Mouse (Mus musculus): Measurements from ENCODE around the gene Slc44a4. TPM values are rescaled to one million over a fixed set of nuclear protein-coding genes. Genes with fewer than 3 reads are reported as not detected.
"Not testable (repeated sequence)": the region's sequence is repeated elsewhere in the genome, so short reads cannot be mapped to it uniquely, and the experiment has no call there.

Slc44a4 gene
- polyA plus RNA-seq, 1 experiment from 2014 or later: 3.5 TPM

DNA sequence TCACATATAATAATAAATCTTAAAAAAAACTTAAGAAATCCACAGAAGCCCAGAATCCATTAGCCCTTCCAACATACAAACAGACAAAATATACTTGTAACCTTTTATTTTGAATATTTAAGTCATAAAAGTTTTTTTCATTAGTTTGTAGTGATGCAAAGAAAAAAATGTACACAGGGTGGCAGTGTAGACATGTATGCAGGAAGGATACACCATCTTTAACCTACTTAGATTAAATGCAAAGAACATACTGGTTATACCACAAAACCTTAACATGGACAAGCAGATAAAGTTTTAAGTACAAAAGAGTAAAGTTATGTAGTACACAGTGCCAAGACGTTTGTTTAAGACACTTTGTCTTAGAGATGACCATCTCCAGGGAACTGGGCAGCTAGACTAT, 42.1 kb downstream of the Slc44a4 start:
- Histone ChIP-seq H3K9ac (replicated peaks) (no peak overlapping the region), H3K4me2 (ENCODE audit: low read depth, low read length) (no peak overlapping the region), H3K4me3 (ENCODE audit: low read depth, low read length) (no peak overlapping the region), H3K36me3 (replicated peaks; ENCODE audit: insufficient read depth, low read length) (no peaks in the 10 kb centered on the region), H3K4me1 (ENCODE audit: insufficient read depth) (peaks cover 10% of the 10 kb centered on the region), H3K9me3 (ENCODE audit: low read length) (no peaks in the 10 kb centered on the region), H3K27ac (ENCODE audit: low read depth) (no peak overlapping the region), H3K27me3 (ENCODE audit: insufficient read depth, low read length) (peaks cover 8% of the 10 kb centered on the region; the same call in 1 of the 2 replicates)
- ATAC-seq (no peak), DNase-seq (no peak)
- TF ChIP-seq EP300 (IDR thresholded peaks at IDR 0.05; ENCODE audit: low read depth): no peak
- TF ChIP-seq CTCF (IDR thresholded peaks at IDR 0.05; ENCODE audit: low read depth): peak; percentile 64
- WGBS (ENCODE audit: insufficient replicate concordance): 33% methylated on average over 1 of the region's 1 CpGs

- not testable (repeated sequence) for H3K4me2 ChIP-seq (ENCODE audit: low read depth, low read length)
Measured at GRCm38 (mm10) chr17:34957291-34957690, 43.0 kb downstream of the Slc44a4 start.

GRCm38 (mm10) chr17:34957966-34958365, 43.7 kb downstream of the Slc44a4 start:
- not testable (repeated sequence) for ATAC-seq

More at GRCm38 (mm10) chr17:34957291-34957690, 43.0 kb downstream of the Slc44a4 start:
- not testable (repeated sequence) for H3K27ac ChIP-seq (ENCODE audit: low read depth); H3K4me3 ChIP-seq (ENCODE audit: low read depth, low read length); H3K9ac ChIP-seq (replicated peaks); ATAC-seq; H3K4me1 ChIP-seq (ENCODE audit: insufficient read depth); H3K36me3 ChIP-seq (replicated peaks; ENCODE audit: insufficient read depth, low read length); H3K27me3 ChIP-seq (ENCODE audit: insufficient read depth, low read length); DNase-seq; H3K9me3 ChIP-seq (ENCODE audit: low read length)
- WGBS (ENCODE audit: insufficient replicate concordance): 23% methylated on average over 20 of the region's 40 CpGs

DNA sequence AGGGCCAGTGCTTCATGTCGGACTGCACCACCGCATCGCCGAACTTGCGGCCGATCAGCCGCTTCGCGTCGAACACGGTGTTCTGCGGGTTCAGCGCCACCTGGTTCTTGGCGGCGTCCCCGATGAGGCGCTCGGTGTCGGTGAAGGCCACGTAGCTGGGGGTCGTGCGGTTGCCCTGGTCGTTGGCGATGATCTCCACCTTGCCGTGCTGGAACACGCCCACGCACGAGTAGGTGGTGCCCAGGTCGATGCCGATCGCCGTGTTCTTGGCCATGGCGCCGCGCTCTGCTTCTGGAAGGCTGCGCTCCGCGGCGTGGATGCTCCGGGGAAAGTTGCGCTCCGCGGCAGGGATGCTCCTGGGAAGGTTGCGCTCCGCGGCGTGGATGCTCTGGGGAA, 44.5 kb downstream of the Slc44a4 start:
- peak; percentile 22 for ATAC-seq
- not testable (repeated sequence) for H3K27ac ChIP-seq (ENCODE audit: low read depth); H3K9me3 ChIP-seq (ENCODE audit: low read length); H3K4me1 ChIP-seq (ENCODE audit: insufficient read depth); H3K27me3 ChIP-seq (ENCODE audit: insufficient read depth, low read length); H3K9ac ChIP-seq (replicated peaks); H3K36me3 ChIP-seq (replicated peaks; ENCODE audit: insufficient read depth, low read length); DNase-seq
- peak overlapping the region; percentile 77; the same call in 1 of the 2 replicates for H3K4me2 ChIP-seq (ENCODE audit: low read depth, low read length)
- peak overlapping the region; percentile 52 for H3K4me3 ChIP-seq (ENCODE audit: low read depth, low read length)
- 1% methylated on average over 13 of the region's 47 CpGs for WGBS (ENCODE audit: insufficient replicate concordance)

More at GRCm38 (mm10) chr17:34957966-34958365, 43.7 kb downstream of the Slc44a4 start:
- H3K27me3 ChIP-seq (ENCODE audit: insufficient read depth, low read length); H3K36me3 ChIP-seq (replicated peaks; ENCODE audit: insufficient read depth, low read length); H3K27ac ChIP-seq (ENCODE audit: low read depth); H3K9me3 ChIP-seq (ENCODE audit: low read length); H3K4me1 ChIP-seq (ENCODE audit: insufficient read depth); H3K4me3 ChIP-seq (ENCODE audit: low read depth, low read length); H3K9ac ChIP-seq (replicated peaks); H3K4me2 ChIP-seq (ENCODE audit: low read depth, low read length); DNase-seq: not testable (repeated sequence)
- 43% methylated on average over 16 of the region's 40 CpGs for WGBS (ENCODE audit: insufficient replicate concordance)

DNA sequence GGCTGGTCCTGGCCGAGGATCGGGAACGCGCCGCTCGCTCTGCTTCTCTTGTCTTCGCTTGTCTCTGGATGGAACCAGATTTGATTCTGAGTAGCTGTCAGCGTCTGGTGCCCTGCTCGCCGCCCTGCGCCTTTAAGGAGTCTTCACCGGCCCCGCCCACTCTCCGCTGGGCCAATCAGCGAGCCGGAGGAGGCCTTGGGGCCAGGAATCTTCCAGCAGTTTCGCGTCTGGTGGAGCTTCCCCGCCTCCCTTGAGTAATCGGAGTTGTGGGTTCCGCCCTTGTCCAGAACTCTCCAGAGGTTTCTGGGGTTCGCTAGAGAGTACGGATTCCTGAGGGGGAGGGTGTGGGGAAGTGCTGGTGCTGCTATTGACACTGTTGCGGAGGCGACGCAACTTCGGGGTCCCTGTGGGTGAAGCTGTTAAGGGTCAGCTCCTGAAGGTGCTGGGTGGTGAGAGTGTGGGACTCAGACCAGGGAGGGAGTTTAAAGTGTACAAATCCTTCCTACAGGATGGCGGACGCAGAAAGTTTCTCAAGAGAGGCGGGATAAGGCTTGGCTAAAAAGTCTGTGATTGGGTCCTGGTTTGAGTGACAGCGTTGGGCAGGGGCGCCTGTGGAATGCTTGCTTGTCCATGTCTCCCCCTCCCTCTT, 45.0 kb downstream of the Slc44a4 start, which contains the start of gene Hspa1b:
Gene Hspa1b, minus strand, starts transcription at position 109 of the 649 bp plus-strand sequence.
- peak within 1 kb of the TSS; percentile 78 for H3K27ac ChIP-seq (ENCODE audit: low read depth)
- H3K4me1 ChIP-seq (ENCODE audit: insufficient read depth); H3K36me3 ChIP-seq (replicated peaks; ENCODE audit: insufficient read depth, low read length); H3K27me3 ChIP-seq (ENCODE audit: insufficient read depth, low read length); H3K9me3 ChIP-seq (ENCODE audit: low read length): not testable (repeated sequence)
- WGBS (ENCODE audit: insufficient replicate concordance): 1% methylated on average over 29 of the region's 32 CpGs
- peak within 1 kb of the TSS; percentile 52 for H3K4me3 ChIP-seq (ENCODE audit: low read depth, low read length)
- H3K4me2 ChIP-seq (ENCODE audit: low read depth, low read length): peak within 1 kb of the TSS; percentile 77
- peak; percentile 86 for ATAC-seq
- peak within 1 kb of the TSS; percentile 49 for H3K9ac ChIP-seq (replicated peaks)
- DNase-seq: peak; percentile 63

- no peak for DNase-seq
- Histone ChIP-seq H3K9ac (replicated peaks) (peak overlapping the region; percentile 45), H3K27me3 (ENCODE audit: insufficient read depth, low read length) (peaks cover 10% of the 10 kb centered on the region; the same call in 1 of the 2 replicates), H3K27ac (ENCODE audit: low read depth) (peak overlapping the region; percentile 78), H3K4me3 (ENCODE audit: low read depth, low read length) (peak overlapping the region; percentile 52), H3K4me1 (ENCODE audit: insufficient read depth) (peaks cover 7% of the 10 kb centered on the region), H3K9me3 (ENCODE audit: low read length) (no peaks in the 10 kb centered on the region), H3K36me3 (replicated peaks; ENCODE audit: insufficient read depth, low read length) (no peaks in the 10 kb centered on the region), H3K4me2 (ENCODE audit: low read depth, low read length) (peak overlapping the region; percentile 77)
- ATAC-seq: peak; percentile 28
- WGBS (ENCODE audit: insufficient replicate concordance): 13% methylated on average over 12 of the region's 12 CpGs
- TF ChIP-seq CTCF (IDR thresholded peaks at IDR 0.05; ENCODE audit: low read depth) (no peak), EP300 (IDR thresholded peaks at IDR 0.05; ENCODE audit: low read depth) (no peak)
Measured at GRCm38 (mm10) chr17:34959881-34960515, 45.7 kb downstream of the Slc44a4 start.

Data from liver, postnatal 0 days (tissue).